Mouse (Mus musculus) left cerebral cortex, postnatal 36 days (tissue): Measurements from ENCODE around the gene Smndc1. TPM values are rescaled to one million over a fixed set of nuclear protein-coding genes. Genes with fewer than 3 reads are reported as not detected.

Experiments
- DNase-seq, 2 experiments: peaks; one replicate each; pipeline ENCODE4 v3.0.0; 2021 to 2022; ENCODE audit warnings: low spot score in 2 of 2, mixed read lengths in 1 of 2
- intact Hi-C: fragments of 180-260 bp; cut with DNase I; formaldehyde crosslinking; loops from one replicate; pipeline ENCODE4 v1.15.1; 2025
- total RNA-seq, 2 experiments: library from RNA; stranded (reverse); gene quantifications; 2 replicates each; pipeline ENCODE4 v1.2.3; 2021

Gene Smndc1
- total RNA-seq, 2 experiments from 2014 or later: 33.2 to 40.5 TPM

GRCm38 (mm10) chr19:53392781-53393343, 2.5 kb upstream of the Smndc1 start:
- intact Hi-C loops: no loop called here
- DNase-seq: no peak

DNA sequence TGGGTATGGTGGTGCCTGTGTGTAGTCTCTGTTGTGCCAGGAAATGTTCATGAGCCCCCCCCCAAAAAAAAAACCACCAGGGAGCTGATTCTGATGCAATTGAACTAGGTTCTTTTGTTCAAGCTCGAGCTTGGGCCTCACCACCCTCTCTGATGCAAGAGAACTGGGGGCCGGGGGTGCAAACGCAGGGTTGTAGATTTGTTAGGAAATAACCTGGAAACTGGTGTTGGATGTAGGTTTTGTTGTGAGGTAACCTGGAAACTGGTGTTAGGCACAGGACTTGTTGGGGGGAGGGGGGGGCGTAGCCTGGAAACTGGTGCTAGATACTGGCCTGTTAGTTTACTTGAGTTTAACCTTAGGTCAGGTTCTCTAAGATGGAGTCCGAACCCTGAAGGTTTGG, 1.4 kb upstream of the Smndc1 start:
- intact Hi-C loops: no loop called here
- DNase-seq: no peak

GRCm38 (mm10) chr19:53391386-53391785, 1.0 kb upstream of the Smndc1 start:
- intact Hi-C loops: no loop called here
- no peak for DNase-seq

DNA sequence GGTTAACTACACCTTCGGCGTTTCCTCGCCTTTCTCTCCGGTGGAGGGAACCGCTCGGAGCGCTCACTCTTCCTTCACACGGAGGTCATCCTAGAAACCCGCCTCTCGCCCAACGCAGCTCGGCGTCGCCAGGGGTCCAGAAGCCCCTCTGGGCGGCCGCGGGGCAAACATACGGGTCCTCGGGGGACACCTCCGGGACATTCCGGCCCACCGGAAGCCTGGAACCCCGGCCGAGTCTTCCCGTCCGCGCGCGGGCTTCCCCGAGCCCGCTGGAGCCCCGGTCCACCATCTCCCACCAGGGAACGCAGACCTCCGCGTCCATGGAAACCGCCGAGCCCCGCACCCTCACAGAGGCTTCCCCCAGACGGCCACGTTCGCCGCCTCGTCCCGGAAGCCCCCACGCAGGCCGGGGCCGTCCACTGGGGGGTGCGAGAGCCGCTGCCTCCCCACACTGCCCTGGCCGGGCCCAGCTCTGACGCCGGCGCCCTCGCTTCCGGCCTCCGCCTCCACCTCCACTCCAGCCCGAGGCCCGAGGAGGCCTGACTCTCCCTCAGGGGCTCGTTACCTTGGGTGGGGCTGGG, 437 bp downstream of the Smndc1 start:
- intact Hi-C loops: no loop called here

DNA sequence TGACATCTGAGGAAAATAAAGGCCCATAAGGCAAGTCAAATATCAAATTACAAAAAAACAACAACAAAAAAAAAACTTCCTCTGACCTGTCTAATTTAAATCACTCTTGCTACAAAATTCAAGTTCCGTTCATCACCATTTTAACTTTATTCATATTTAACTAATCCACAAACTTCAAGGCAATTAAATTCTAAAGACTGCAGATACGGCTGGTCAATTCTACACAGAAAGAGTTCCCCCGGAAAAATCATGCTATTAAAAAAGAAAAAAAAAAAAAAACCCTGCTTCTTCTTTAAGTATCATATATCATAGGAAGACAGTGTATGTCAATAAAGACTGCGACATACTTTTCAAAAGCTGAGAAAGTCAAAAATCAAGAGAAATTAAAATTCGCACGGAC, 961 bp downstream of the Smndc1 start:
- no peak for DNase-seq
- intact Hi-C loops: no loop called here

More for the DNA sequence above, 437 bp downstream of the Smndc1 start:
- DNase-seq: no peak

GRCm38 (mm10) chr19:53383336-53383735, 7.0 kb downstream of the Smndc1 start:
- no peak for DNase-seq
- intact Hi-C loops: no loop called here

GRCm38 (mm10) chr19:53378421-53378820, 12.0 kb downstream of the Smndc1 start:
- intact Hi-C loops: no loop called here
- no peak for DNase-seq

- no peak for DNase-seq
- intact Hi-C loops: no loop called here
These were observed 12.7 kb downstream of the Smndc1 start for GRCm38 (mm10) chr19:53377652-53378051.

- intact Hi-C loops: no loop called here
- DNase-seq: no peak
These were observed 14.6 kb downstream of the Smndc1 start for GRCm38 (mm10) chr19:53375816-53376215.

DNA sequence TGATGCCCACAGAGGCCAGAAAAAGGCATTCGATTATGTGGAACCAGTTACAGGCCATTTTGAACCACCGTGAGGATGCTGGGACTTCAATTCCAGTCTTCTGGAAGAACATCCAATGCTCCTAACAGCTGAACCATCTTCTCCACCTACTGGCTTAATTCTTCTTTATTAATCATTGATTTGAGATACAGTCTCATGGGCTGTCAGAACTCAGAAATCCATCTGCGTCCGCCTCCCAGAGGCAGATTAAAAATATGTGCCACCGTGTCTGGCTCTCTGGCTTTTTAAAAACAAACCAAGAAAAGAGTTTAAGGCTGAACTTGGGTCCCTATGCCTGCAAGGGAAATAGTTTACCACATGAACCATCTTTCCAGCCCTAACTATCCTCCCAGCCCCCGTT, 15.1 kb downstream of the Smndc1 start:
- intact Hi-C loops: no loop called here
- no peak for DNase-seq

- intact Hi-C loops: loop anchor here (5.0 kb wide), 1 partner anchor 366 kb away; no protein-coding TSS in a partner anchor
- no peak for DNase-seq
These were observed 16.8 kb downstream of the Smndc1 start for GRCm38 (mm10) chr19:53373570-53373969.

- DNase-seq: no peak
- intact Hi-C loops: loop anchor here (5.0 kb wide), 1 partner anchor 364 kb away; no protein-coding TSS in a partner anchor
These were observed 18.7 kb downstream of the Smndc1 start, which contains the start of gene Gm10197 for GRCm38 (mm10) chr19:53371666-53372065. Gene Gm10197 (minus strand): TSS chr19:53371766.

DNA sequence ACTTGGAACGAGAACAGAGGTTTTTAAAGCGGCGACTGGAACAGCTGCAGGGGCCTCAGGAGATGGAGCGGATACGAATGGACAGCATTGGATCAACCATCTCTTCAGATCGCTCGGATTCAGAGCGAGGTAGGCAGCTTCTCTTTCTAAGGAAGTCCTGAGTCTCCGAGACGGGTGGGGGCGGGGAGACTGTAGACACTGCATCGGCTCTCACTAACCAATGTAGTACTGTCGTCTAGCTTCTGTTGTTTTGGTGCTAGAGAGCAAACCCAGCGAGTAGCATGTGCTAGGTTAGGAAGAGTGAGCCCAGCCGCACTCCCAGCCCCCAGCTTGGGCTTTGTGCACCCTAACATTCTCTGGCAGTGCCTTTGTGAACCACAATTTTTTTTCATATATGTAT, 20.1 kb downstream of the Smndc1 start:
- intact Hi-C loops: loop anchor here (5.0 kb wide), 1 partner anchor 363 kb away; no protein-coding TSS in a partner anchor
- DNase-seq: no peak

DNA sequence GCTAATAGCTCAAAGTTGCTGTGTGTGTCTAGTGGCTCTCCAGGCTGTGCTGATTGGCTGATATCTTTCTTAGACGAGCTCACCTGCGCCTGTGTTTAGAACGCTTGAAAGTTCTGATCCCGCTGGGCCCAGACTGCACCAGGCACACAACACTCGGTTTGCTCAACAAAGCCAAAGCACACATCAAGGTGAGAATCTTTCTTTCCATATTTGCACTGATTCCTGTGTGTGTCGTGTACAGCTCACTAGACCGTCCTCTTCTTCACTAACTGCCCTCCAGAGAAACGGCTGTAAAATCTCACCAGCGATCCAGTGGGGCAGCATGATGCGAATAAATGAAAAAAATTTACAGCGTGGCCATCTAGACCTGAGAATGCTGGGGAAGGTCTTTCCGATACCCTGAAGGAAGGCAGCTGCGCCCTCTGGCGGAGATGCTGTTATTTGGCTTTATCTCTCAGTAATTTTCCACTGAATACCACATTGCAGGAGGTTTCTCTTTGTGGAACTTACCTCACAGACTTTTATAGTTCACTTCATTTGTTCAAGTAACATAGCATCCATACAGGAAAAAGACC, 20.8 kb downstream of the Smndc1 start:
- peak; percentile 71 to 80 for DNase-seq
- intact Hi-C loops: loop anchor here (1.0 to 5.0 kb wide), 4 partner anchors 42 to 362 kb away; partner anchors contain the start of gene Mxi1

DNA sequence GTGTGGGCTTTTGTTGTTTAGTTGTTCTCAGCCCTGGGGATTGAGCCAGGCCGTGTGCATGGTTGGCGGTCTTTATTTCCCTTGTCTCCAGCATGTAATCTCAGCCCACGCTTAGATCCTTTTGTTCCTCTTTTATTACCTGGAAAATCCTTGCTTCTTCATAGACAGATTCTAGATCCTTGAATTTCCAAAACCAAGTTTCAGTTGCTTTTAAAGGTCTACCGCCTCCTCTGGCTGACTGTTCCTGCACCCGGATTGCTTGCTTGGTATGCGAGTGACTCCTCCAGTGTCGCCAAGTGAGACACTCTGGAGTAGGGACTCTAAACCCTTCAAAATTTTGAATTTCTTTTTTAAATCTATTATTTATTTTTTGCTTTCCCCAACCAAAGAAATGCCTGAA, 23.5 kb downstream of the Smndc1 start:
- DNase-seq: no peak
- intact Hi-C loops: loop anchor here (5.0 kb wide), 2 partner anchors 40 to 55 kb away; partner anchors contain the start of gene Mxi1

GRCm38 (mm10) chr19:53366057-53366775, 24.2 kb downstream of the Smndc1 start:
- intact Hi-C loops: loop anchor here (5.0 kb wide), 2 partner anchors 39 to 54 kb away; partner anchors contain the start of gene Mxi1
- no peak for DNase-seq

DNA sequence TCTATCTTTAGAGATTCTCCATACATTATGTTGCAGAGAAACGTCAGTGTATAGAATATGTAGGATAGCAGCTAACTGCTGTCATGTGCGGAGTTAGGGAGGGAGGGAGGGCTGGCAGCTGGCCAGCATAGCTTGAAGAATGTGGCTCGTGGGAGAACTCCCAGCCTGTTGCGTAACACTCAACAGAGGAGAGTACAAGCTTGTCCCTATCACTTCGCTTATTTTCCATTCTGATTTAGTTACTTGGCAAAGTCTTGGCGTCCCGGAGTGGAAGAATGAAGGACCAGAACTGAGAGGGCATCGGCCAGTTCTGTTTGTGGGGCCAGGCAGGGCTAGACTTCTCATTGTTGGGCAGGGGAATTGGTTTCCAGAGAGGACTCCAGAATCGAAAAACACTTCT, 25.4 kb downstream of the Smndc1 start:
- intact Hi-C loops: loop anchor here (5.0 kb wide), 2 partner anchors 38 to 53 kb away; partner anchors contain the start of gene Mxi1

GRCm38 (mm10) chr19:53364551-53364950, 25.8 kb downstream of the Smndc1 start:
- DNase-seq: no peak
- intact Hi-C loops: no loop called here

More for the DNA sequence above, 25.4 kb downstream of the Smndc1 start:
- peak; percentile 70 to 75 for DNase-seq

DNA sequence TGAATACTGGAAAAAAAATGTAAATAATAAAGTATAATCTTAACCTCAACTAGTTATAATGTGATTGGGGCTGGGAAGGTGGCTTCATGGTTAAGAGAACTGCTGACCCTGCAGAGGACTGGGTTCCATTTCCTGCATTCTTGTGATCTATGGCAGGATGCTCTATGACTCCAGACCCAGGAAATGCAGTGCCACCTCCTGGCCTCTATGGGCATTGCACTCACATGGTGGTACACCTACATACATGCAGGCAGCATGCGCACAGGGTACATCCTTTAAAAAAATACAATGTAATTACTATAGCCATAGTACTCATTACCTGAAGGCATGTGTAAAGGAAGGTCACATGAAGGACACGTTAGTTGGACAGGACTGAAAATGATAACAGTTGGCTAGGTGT, 27.4 kb downstream of the Smndc1 start:
- intact Hi-C loops: no loop called here
- DNase-seq: no peak

- intact Hi-C loops: no loop called here
- no peak for DNase-seq
These were observed 30.0 kb downstream of the Smndc1 start for GRCm38 (mm10) chr19:53360265-53360958.
